Mouse (Mus musculus) hindbrain, embryonic 15.5 days (tissue): ENCODE data around the gene Prmt7. TPM values are rescaled to one million over a fixed set of nuclear protein-coding genes. Genes with fewer than 3 reads are reported as not detected.

ENCODE experiments used
- ATAC-seq: fragments of 200-750 bp; cut with Nextera tagmentation; 2 replicates; pipeline ENCODE4 v1.8.0; 2017; ENCODE audit warnings: low read depth, moderate number of reproducible peaks, moderate TSS enrichment; ENCODE audit not compliant: low FRiP score
- H3K27ac ChIP-seq: fragments of 300-500 bp; sonication (generic); replicated peaks from 2 replicates; pipeline ENCODE4 v1.5.1; 2015; ENCODE audit warnings: mild to moderate bottlenecking, inconsistent platforms
- H3K27me3 ChIP-seq: fragments of 300-500 bp; sonication (generic); 2 replicates; pipeline ENCODE4 v1.6.1; 2015; ENCODE audit warnings: control low read depth, inconsistent platforms
- H3K36me3 ChIP-seq: fragments of 300-500 bp; sonication (generic); 2 replicates; pipeline ENCODE4 v1.6.1; 2015; ENCODE audit warnings: control low read depth, inconsistent platforms
- H3K4me1 ChIP-seq: fragments of 300-500 bp; sonication (generic); replicated peaks from 2 replicates; pipeline ENCODE4 v1.6.1; 2015; ENCODE audit warnings: control low read depth, inconsistent platforms
- H3K4me2 ChIP-seq: fragments of 300-500 bp; sonication (generic); 2 replicates; pipeline ENCODE4 v1.6.1; 2015; ENCODE audit warnings: moderate library complexity, mild to moderate bottlenecking, inconsistent platforms
- H3K4me3 ChIP-seq: fragments of 300-500 bp; sonication (generic); 2 replicates; pipeline ENCODE4 v1.5.1; 2015; ENCODE audit warnings: mild to moderate bottlenecking, inconsistent platforms
- H3K9ac ChIP-seq: fragments of 300-500 bp; sonication (generic); 2 replicates; pipeline ENCODE4 v1.6.1; 2015; ENCODE audit warnings: inconsistent platforms
- H3K9me3 ChIP-seq: fragments of 300-500 bp; sonication (generic); 2 replicates; pipeline ENCODE4 v1.6.1; 2016; ENCODE audit warnings: control low read depth, inconsistent platforms
- WGBS: fragments of 180-500 bp; shearing (Covaris S2); methylation state at CpG from one replicate; pipeline ENCODE4 v1.1.7; 2015; 5-methylcytosine and 5-hydroxymethylcytosine counted together
- polyA plus RNA-seq: library from polyadenylated mRNA; unstranded; fragments of >200 nt; fragmentation: Nextera tagmentation; extraction: Ambion mirVana; gene quantifications from 2 replicates; pipeline ENCODE4 v1.2.1, GENCODE M21; 2015

The Prmt7 gene
- 59.5 and 59.9 TPM in 2 replicates for polyA plus RNA-seq

- H3K4me3 ChIP-seq, result peak within 1 kb of the TSS; percentile 82
- H3K36me3 ChIP-seq, result peaks cover 23% of the 10 kb centered on the region
- H3K27ac ChIP-seq, result peak within 1 kb of the TSS; percentile 95
- peaks cover 28% of the 10 kb centered on the region for H3K4me1 ChIP-seq
- ATAC-seq, result peak; percentile 99
- peak within 1 kb of the TSS; percentile 76 for H3K9ac ChIP-seq
- under 1% methylated on average over 52 of the region's 52 CpGs for WGBS
- peak within 1 kb of the TSS; percentile 83 for H3K4me2 ChIP-seq
- no peaks in the 10 kb centered on the region for H3K27me3 ChIP-seq
- H3K9me3 ChIP-seq, result no peaks in the 10 kb centered on the region
Observed at GRCm38 (mm10) chr8:106210821-106211345, at the start of gene Prmt7, which contains the start of gene Slc7a6os. Gene Prmt7 (plus strand): TSS chr8:106210936. Gene Slc7a6os (minus strand): TSS chr8:106210935.

GRCm38 (mm10) chr8:106163251-106163650 lies 47.5 kb upstream of the Prmt7 start:
- ATAC-seq, result no peak
- peaks cover 8% of the 10 kb centered on the region; the same call in 1 of the 2 replicates for H3K4me1 ChIP-seq
- WGBS, result 92% methylated on average over 9 of the region's 9 CpGs
- no peaks in the 10 kb centered on the region for H3K9me3 ChIP-seq
- no peak overlapping the region for H3K4me2 ChIP-seq
- H3K9ac ChIP-seq, result no peak overlapping the region
- H3K27ac ChIP-seq, result no peak overlapping the region
- no peak overlapping the region for H3K4me3 ChIP-seq
- no peaks in the 10 kb centered on the region for H3K27me3 ChIP-seq
- H3K36me3 ChIP-seq, result peaks cover 50% of the 10 kb centered on the region

GRCm38 (mm10) chr8:106165460-106165859 lies 45.3 kb upstream of the Prmt7 start:
- no peak for ATAC-seq
- Histone ChIP-seq H3K36me3 (peaks cover 35% of the 10 kb centered on the region), H3K9ac (no peak overlapping the region), H3K4me3 (no peak overlapping the region), H3K4me2 (no peak overlapping the region), H3K4me1 (peaks cover 17% of the 10 kb centered on the region), H3K27me3 (no peaks in the 10 kb centered on the region), H3K9me3 (no peaks in the 10 kb centered on the region), H3K27ac (no peak overlapping the region)
- 51% methylated on average over 4 of the region's 4 CpGs for WGBS

GRCm38 (mm10) chr8:106168356-106169016 lies 42.2 kb upstream of the Prmt7 start, which contains the start of gene Slc7a6:
Gene Slc7a6 (plus strand): TSS chr8:106168857.
- Histone ChIP-seq H3K27ac (peak within 1 kb of the TSS; percentile 90), H3K4me1 (peaks cover 18% of the 10 kb centered on the region), H3K36me3 (peaks cover 11% of the 10 kb centered on the region; the same call in 1 of the 2 replicates), H3K9me3 (no peaks in the 10 kb centered on the region), H3K9ac (peak within 1 kb of the TSS; percentile 76), H3K4me2 (peak within 1 kb of the TSS; percentile 89), H3K27me3 (no peaks in the 10 kb centered on the region), H3K4me3 (peak within 1 kb of the TSS; percentile 55)
- ATAC-seq, result peak; percentile 89
- WGBS, result under 1% methylated on average over 36 of the region's 59 CpGs

GRCm38 (mm10) chr8:106169017-106169933 lies 41.5 kb upstream of the Prmt7 start:
- ATAC-seq, result peak; percentile 84
- H3K4me3 ChIP-seq, result peak overlapping the region; percentile 55
- peak overlapping the region; percentile 76 for H3K9ac ChIP-seq
- peak overlapping the region; percentile 89 for H3K4me2 ChIP-seq
- H3K9me3 ChIP-seq, result no peaks in the 10 kb centered on the region
- H3K36me3 ChIP-seq, result peaks cover 3% of the 10 kb centered on the region; the same call in 1 of the 2 replicates
- WGBS, result 2% methylated on average over 54 of the region's 54 CpGs
- peak overlapping the region; percentile 90 for H3K27ac ChIP-seq
- no peaks in the 10 kb centered on the region for H3K27me3 ChIP-seq
- peaks cover 18% of the 10 kb centered on the region for H3K4me1 ChIP-seq

GRCm38 (mm10) chr8:106169934-106170480 lies 40.7 kb upstream of the Prmt7 start:
- H3K4me3 ChIP-seq, result peak overlapping the region; percentile 55
- H3K36me3 ChIP-seq, result no peaks in the 10 kb centered on the region
- peaks cover 18% of the 10 kb centered on the region for H3K4me1 ChIP-seq
- no peaks in the 10 kb centered on the region for H3K9me3 ChIP-seq
- no peak for ATAC-seq
- H3K9ac ChIP-seq, result peak overlapping the region; percentile 76
- peak overlapping the region; percentile 90; the same call in 1 of the 2 replicates for H3K27ac ChIP-seq
- H3K27me3 ChIP-seq, result no peaks in the 10 kb centered on the region
- 37% methylated on average over 6 of the region's 6 CpGs for WGBS
- H3K4me2 ChIP-seq, result peak overlapping the region; percentile 89

GRCm38 (mm10) chr8:106173566-106173965 lies 37.2 kb upstream of the Prmt7 start:
- WGBS, result 93% methylated on average over 3 of the region's 3 CpGs
- H3K4me2 ChIP-seq, result no peak overlapping the region
- no peak for ATAC-seq

GRCm38 (mm10) chr8:106176891-106177290 lies 33.8 kb upstream of the Prmt7 start:
- H3K4me1 ChIP-seq, result peaks cover 11% of the 10 kb centered on the region; the same call in 1 of the 2 replicates
- no peak overlapping the region for H3K9ac ChIP-seq
- no peaks in the 10 kb centered on the region for H3K9me3 ChIP-seq
- ATAC-seq, result no peak
- 21% methylated on average over 1 of the region's 1 CpGs for WGBS
- 0 out of 2 replicates have a peak, but pooled peaks cover 2% of the 10 kb centered on the region for H3K36me3 ChIP-seq
- no peak overlapping the region for H3K4me2 ChIP-seq
- no peaks in the 10 kb centered on the region for H3K27me3 ChIP-seq
- H3K27ac ChIP-seq, result no peak overlapping the region
- no peak overlapping the region for H3K4me3 ChIP-seq

More at GRCm38 (mm10) chr8:106173566-106173965, 37.2 kb upstream of the Prmt7 start:
- Histone ChIP-seq H3K9me3 (no peaks in the 10 kb centered on the region), H3K9ac (no peak overlapping the region), H3K4me3 (no peak overlapping the region), H3K27ac (no peak overlapping the region), H3K4me1 (peaks cover 18% of the 10 kb centered on the region), H3K27me3 (no peaks in the 10 kb centered on the region), H3K36me3 (no peaks in the 10 kb centered on the region)

GRCm38 (mm10) chr8:106177594-106177993 lies 33.1 kb upstream of the Prmt7 start:
- Histone ChIP-seq H3K4me2 (no peak overlapping the region), H3K4me3 (no peak overlapping the region), H3K9ac (no peak overlapping the region), H3K4me1 (peaks cover 11% of the 10 kb centered on the region; the same call in 1 of the 2 replicates), H3K36me3 (peaks cover 7% of the 10 kb centered on the region; the same call in 1 of the 2 replicates), H3K27me3 (no peaks in the 10 kb centered on the region), H3K27ac (no peak overlapping the region), H3K9me3 (no peaks in the 10 kb centered on the region)
- ATAC-seq, result no peak
- 86% methylated on average over 1 of the region's 1 CpGs for WGBS

GRCm38 (mm10) chr8:106178428-106178827 lies 32.3 kb upstream of the Prmt7 start:
- H3K4me1 ChIP-seq, result peaks cover 11% of the 10 kb centered on the region; the same call in 1 of the 2 replicates
- H3K9ac ChIP-seq, result no peak overlapping the region
- H3K4me2 ChIP-seq, result no peak overlapping the region
- no peaks in the 10 kb centered on the region for H3K27me3 ChIP-seq
- ATAC-seq, result no peak
- no peak overlapping the region for H3K27ac ChIP-seq
- H3K4me3 ChIP-seq, result no peak overlapping the region
- WGBS, result 85% methylated on average over 2 of the region's 2 CpGs
- H3K9me3 ChIP-seq, result no peaks in the 10 kb centered on the region
- H3K36me3 ChIP-seq, result peaks cover 9% of the 10 kb centered on the region; the same call in 1 of the 2 replicates

GRCm38 (mm10) chr8:106185628-106186270 lies 25.0 kb upstream of the Prmt7 start:
- Histone ChIP-seq H3K4me1 (no peaks in the 10 kb centered on the region), H3K36me3 (peaks cover 38% of the 10 kb centered on the region), H3K9ac (no peak overlapping the region), H3K4me2 (no peak overlapping the region), H3K9me3 (no peaks in the 10 kb centered on the region), H3K27me3 (no peaks in the 10 kb centered on the region), H3K4me3 (no peak overlapping the region), H3K27ac (no peak overlapping the region)
- WGBS, result 85% methylated on average over 8 of the region's 8 CpGs
- no peak for ATAC-seq
